Mouse (Mus musculus) thymus, postnatal 0 days (tissue): ENCODE measurements around the gene Tjp3. TPM values are rescaled to one million over a fixed set of nuclear protein-coding genes. Genes with fewer than 3 reads are reported as not detected.
"Not testable (repeated sequence)": the region's sequence is repeated elsewhere in the genome, so short reads cannot be mapped to it uniquely, and the experiment has no call there.

Experiments used
- DNase-seq: peaks from one replicate; pipeline ENCODE4 v3.0.0-alpha.2; 2015; ENCODE audit warnings: low spot score
- microRNA-seq: library from miRNA; unstranded; fragments of <30 nt; microRNA quantifications from one replicate; pipeline ENCODE4, GENCODE M21; 2016; ENCODE audit warnings: borderline number of aligned reads
- polyA plus RNA-seq: library from polyadenylated mRNA; unstranded; fragments of >200 nt; fragmentation: Nextera tagmentation; extraction: Ambion mirVana; gene quantifications from 2 replicates; pipeline ENCODE4 v1.2.1, GENCODE M21; 2015

Tjp3 gene
- polyA plus RNA-seq, 1 experiment from 2014 or later: 9.3 TPM

- DNase-seq: no peak
Measured at GRCm38 (mm10) chr10:81233226-81233585, 58.2 kb downstream of the Tjp3 start.

GRCm38 (mm10) chr10:81232580-81233225, 58.7 kb downstream of the Tjp3 start, which contains the start of gene Zfr2:
Zfr2 (plus strand) TSS chr10:81233155.
- DNase-seq: peak; percentile 92

- no peak for DNase-seq
Measured at GRCm38 (mm10) chr10:81231436-81231835, 59.9 kb downstream of the Tjp3 start.

- DNase-seq: no peak
Measured at GRCm38 (mm10) chr10:81230438-81231332, 60.7 kb downstream of the Tjp3 start, which contains the start of gene Atcay. Atcay (minus strand) TSS chr10:81230833.

GRCm38 (mm10) chr10:81229735-81230437, 61.5 kb downstream of the Tjp3 start:
- DNase-seq: peak; percentile 56

- not testable (repeated sequence) for DNase-seq
Measured at GRCm38 (mm10) chr10:81223731-81224130, 67.7 kb downstream of the Tjp3 start.

Small RNA genes lying within 50 kb of the gene (microRNA-seq; reads per million reads assigned to microRNA genes)
- 2.5 reads per million for gene Mir3057

Other genes with a start within 250 kb of the Tjp3 start
- gene Sgta, start 231.4 kb downstream of the Tjp3 start, polyA plus RNA-seq: 120 and 127 TPM in 2 replicates
- gene Thop1, start 221.5 kb downstream of the Tjp3 start, polyA plus RNA-seq: 20.1 and 25.8 TPM in 2 replicates
- gene Creb3l3, start 192.7 kb downstream of the Tjp3 start, polyA plus RNA-seq: 0.24 and 0.53 TPM in 2 replicates
- gene Map2k2, start 185.7 kb downstream of the Tjp3 start, polyA plus RNA-seq: 142 and 150 TPM in 2 replicates
- gene Zbtb7a, start 156.4 kb downstream of the Tjp3 start, polyA plus RNA-seq: 34.5 and 44.9 TPM in 2 replicates
- gene Pias4, start 123.7 kb downstream of the Tjp3 start, polyA plus RNA-seq: 37.3 and 39.0 TPM in 2 replicates
- 612 and 638 TPM in 2 replicates for gene Eef2, start 115.0 kb downstream of the Tjp3 start, polyA plus RNA-seq
- gene Dapk3, start 108.6 kb downstream of the Tjp3 start, polyA plus RNA-seq: 47.8 and 54.1 TPM in 2 replicates
- not detected in 2 replicates for gene 4930442H23Rik, start 107.7 kb downstream of the Tjp3 start, polyA plus RNA-seq
- 0.08 TPM in 1 of 2 replicates, not detected in the other for gene Nmrk2, start 89.5 kb downstream of the Tjp3 start, polyA plus RNA-seq
- gene Atcay, start 60.7 kb downstream of the Tjp3 start, polyA plus RNA-seq: 0.62 and 0.70 TPM in 2 replicates
- 0.81 and 1.7 TPM in 2 replicates for gene Zfr2, start 58.4 kb downstream of the Tjp3 start, polyA plus RNA-seq
- gene Matk, start 38.6 kb downstream of the Tjp3 start, polyA plus RNA-seq: 17.7 and 19.3 TPM in 2 replicates
- gene Mrpl54, start 24.6 kb downstream of the Tjp3 start, polyA plus RNA-seq: 216 and 225 TPM in 2 replicates
- 34.8 and 38.7 TPM in 2 replicates for gene Apba3, start 24.6 kb downstream of the Tjp3 start, polyA plus RNA-seq
- 36.9 and 38.6 TPM in 2 replicates for gene Pip5k1c, start 1.4 kb upstream of the Tjp3 start, polyA plus RNA-seq
- 41.3 and 45.8 TPM in 2 replicates for gene Cactin, start 29.5 kb upstream of the Tjp3 start, polyA plus RNA-seq
- 97.5 and 103 TPM in 2 replicates for gene Tbxa2r, start 37.1 kb upstream of the Tjp3 start, polyA plus RNA-seq
- gene Gipc3, start 51.7 kb upstream of the Tjp3 start, polyA plus RNA-seq: 0.14 and 0.16 TPM in 2 replicates
- 88.5 and 100 TPM in 2 replicates for gene Hmg20b, start 58.9 kb upstream of the Tjp3 start, polyA plus RNA-seq
- gene Mfsd12, start 65.9 kb upstream of the Tjp3 start, polyA plus RNA-seq: 36.3 and 38.1 TPM in 2 replicates
- 1.7 and 3.0 TPM in 2 replicates for gene 4930404N11Rik, start 74.2 kb upstream of the Tjp3 start, polyA plus RNA-seq
- 87.1 and 96.9 TPM in 2 replicates for gene Fzr1, start 86.9 kb upstream of the Tjp3 start, polyA plus RNA-seq
- gene Dohh, start 92.8 kb upstream of the Tjp3 start, polyA plus RNA-seq: 71.3 and 78.7 TPM in 2 replicates
- 2.3 TPM in 2 replicates for gene Gm48551, start 92.9 kb upstream of the Tjp3 start, polyA plus RNA-seq
- gene Gm48552, start 97.4 kb upstream of the Tjp3 start, polyA plus RNA-seq: 0.72 and 1.5 TPM in 2 replicates
- 12.5 and 14.0 TPM in 2 replicates for gene Smim24, start 101.5 kb upstream of the Tjp3 start, polyA plus RNA-seq
- gene Nfic, start 164.1 kb upstream of the Tjp3 start, polyA plus RNA-seq: 21.5 and 21.9 TPM in 2 replicates
- gene Celf5, start 191.1 kb upstream of the Tjp3 start, polyA plus RNA-seq: 0.04 and 0.25 TPM in 2 replicates
- 39.4 and 45.5 TPM in 2 replicates for gene Ncln, start 204.8 kb upstream of the Tjp3 start, polyA plus RNA-seq
- 22.2 and 25.6 TPM in 2 replicates for gene S1pr4, start 208.6 kb upstream of the Tjp3 start, polyA plus RNA-seq
- 3.5 TPM in 2 replicates for gene Gna15, start 232.6 kb upstream of the Tjp3 start, polyA plus RNA-seq